Mouse (Mus musculus): ENCODE measurements around the gene Trpc3.
"Not testable (repeated sequence)": the region's sequence is repeated elsewhere in the genome, so short reads cannot be mapped to it uniquely, and the experiment has no call there.

Trpc3 gene

GRCm38 (mm10) chr3:36689392-36690291 is at the start of gene Trpc3:
Gene Trpc3 (minus strand): TSS chr3:36690167.
- CTCF ChIA-PET, result interaction anchor here in 2 of 4 experiments (1.1 to 2.8 kb wide), 2 partner anchors 514 to 515 kb away, joined by 8 to 10 read pairs; no protein-coding TSS in a partner anchor

GRCm38 (mm10) chr3:36738071-36738470 is 48.1 kb upstream of the Trpc3 start:
- ChIA-PET POLR2A (no interaction called here), CTCF (no interaction called here)

More at GRCm38 (mm10) chr3:36689392-36690291, at the start of gene Trpc3:
- POLR2A ChIA-PET, result interaction anchor here in 3 of 4 experiments (0.6 to 1.2 kb wide), 5 partner anchors 107 to 730 kb away, joined by 3 to 5 read pairs (median 3); partner anchors contain the start of genes 4932438A13Rik (in 1 of the 3), Ccna2 (in 1 of the 3), Nudt6 (in 1 of the 3) and Spata5 (in 1 of the 3)

DNA sequence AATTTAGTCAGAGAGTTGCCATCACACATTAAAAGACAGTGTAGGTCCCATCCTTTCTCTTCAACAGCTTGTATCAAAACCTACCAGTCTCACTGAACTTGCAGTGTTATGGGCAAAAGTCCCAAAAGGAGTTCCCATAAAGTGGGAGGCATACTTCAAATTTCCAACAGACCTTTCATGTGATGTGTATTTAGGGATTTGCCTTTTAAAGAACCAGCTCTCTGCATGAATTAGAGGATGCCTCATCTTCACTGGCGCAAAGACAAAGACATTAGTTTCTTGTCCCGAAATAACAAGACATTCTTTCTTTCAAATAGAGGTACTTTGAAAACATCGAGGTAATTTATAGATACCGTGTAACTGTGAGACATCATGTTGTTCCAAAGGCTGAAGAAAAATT is 43.1 kb upstream of the Trpc3 start:
- ChIA-PET POLR2A (interaction anchor here in 1 of 4 experiments (0.5 to 0.7 kb wide), 2 partner anchors 58 to 1530 kb away, joined by 3 read pairs; no protein-coding TSS in a partner anchor), CTCF (no interaction called here)

DNA sequence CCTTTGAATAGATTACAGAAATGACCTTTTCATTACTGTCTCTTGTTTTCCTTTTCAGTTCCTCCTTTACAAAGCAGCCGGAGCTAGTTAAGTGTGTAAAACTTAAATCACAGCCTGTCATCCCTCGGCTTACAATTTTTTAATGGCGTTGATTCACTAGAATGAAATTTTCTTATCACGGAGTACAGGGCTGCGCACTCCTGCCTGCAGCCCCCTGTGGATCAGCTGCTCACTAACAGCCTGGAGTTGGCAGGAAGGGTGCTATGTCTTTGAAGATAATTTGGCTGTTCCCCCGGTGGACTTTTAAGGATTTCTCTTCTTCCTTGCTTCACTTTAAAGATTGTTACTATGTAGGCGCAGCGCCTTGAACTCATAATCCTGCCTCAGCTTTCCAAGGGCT is 36.6 kb upstream of the Trpc3 start:
- ChIA-PET CTCF (interaction anchor here in 3 of 4 experiments (0.6 kb wide), 3 partner anchors 46 to 91 kb away, joined by 3 to 4 read pairs (median 3); no protein-coding TSS in a partner anchor), POLR2A (interaction anchor here in 1 of 4 experiments (0.8 kb wide), 1 partner anchor 9 kb away, joined by 3 read pairs; no protein-coding TSS in a partner anchor)

DNA sequence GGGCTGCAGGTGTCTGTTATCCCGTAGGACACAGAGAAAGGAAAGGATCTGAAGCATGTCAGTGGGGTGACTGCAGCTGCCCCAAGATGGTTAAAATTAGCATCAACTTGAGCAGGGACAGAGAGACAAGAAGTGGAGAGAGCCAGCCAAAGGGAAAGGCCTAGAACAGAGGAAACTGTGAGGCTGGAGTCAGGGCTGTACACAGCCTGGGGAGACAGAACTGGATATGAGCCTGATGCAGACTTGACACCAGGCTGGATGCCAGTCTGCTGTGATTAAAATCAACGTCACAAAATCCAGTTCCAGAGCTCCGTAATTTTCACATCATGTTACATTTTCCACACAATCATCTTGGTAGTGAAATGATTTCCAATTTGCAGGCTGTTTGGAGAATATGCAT is 31.9 kb upstream of the Trpc3 start:
- CTCF ChIA-PET, result no interaction called here
- POLR2A ChIA-PET, result no interaction called here

DNA sequence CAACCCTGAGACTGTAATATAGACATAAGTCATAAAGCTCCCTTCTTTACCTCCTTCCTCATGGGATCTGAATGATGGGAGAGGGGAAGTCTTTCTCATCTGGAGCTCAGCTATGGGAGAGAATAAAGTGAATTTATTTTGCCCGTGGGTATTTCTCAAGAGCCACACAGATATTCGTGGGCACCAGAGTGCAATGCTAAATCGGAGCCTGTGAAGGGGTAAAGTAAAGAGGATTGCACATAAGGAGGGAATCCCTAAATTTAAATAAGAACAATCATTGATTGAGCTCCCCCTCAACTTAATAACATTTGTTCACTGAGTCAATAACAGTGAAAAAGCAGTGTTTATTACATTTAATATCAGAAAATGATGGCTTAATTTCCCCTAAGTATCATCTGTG is 19.6 kb upstream of the Trpc3 start:
- ChIA-PET CTCF (no interaction called here), POLR2A (no interaction called here)

- POLR2A ChIA-PET, result interaction anchor here in 2 of 4 experiments (0.6 to 1.1 kb wide), 4 partner anchors 118 to 729 kb away, joined by 3 to 5 read pairs (median 3); partner anchors contain the start of genes 4932438A13Rik (in 1 of the 2), Ccna2 (in 1 of the 2), Nudt6 (in 1 of the 2) and Spata5 (in 1 of the 2)
- CTCF ChIA-PET, result interaction anchor here in 2 of 4 experiments (1.1 to 2.8 kb wide), 2 partner anchors 514 kb away, joined by 8 to 10 read pairs; no protein-coding TSS in a partner anchor
Observed at GRCm38 (mm10) chr3:36690292-36690650, 304 bp upstream of the Trpc3 start.

GRCm38 (mm10) chr3:36688874-36689273 is 1.1 kb downstream of the Trpc3 start:
- ChIA-PET POLR2A (interaction anchor here in 2 of 4 experiments (0.7 to 1.2 kb wide), 2 partner anchors 118 to 329 kb away, joined by 3 to 5 read pairs; no protein-coding TSS in a partner anchor), CTCF (interaction anchor here in 3 of 4 experiments (0.6 to 2.8 kb wide), 3 partner anchors 138 to 614 kb away, joined by 3 to 8 read pairs (median 7); no protein-coding TSS in a partner anchor)

- ChIA-PET POLR2A (no interaction called here), CTCF (no interaction called here)
Observed at GRCm38 (mm10) chr3:36675822-36676221, 14.1 kb downstream of the Trpc3 start.

DNA sequence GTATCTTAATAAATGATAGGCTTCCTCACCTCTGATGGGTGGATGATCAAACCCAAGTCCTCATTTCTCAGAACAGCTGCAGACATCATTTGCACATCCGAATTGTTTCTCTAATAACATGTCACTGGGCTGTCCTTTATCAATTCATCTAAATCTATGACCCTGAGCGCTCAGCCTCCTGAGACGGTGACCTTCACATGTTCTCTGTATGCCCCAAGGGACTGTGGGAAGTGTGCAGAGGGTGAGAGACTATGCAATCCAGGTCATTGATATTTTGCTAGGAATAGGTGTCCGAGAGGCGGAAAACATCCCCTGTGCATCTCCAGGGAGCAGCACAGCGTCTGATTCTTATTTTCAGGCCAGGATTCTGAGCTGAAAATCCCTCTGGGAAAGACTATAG is 22.2 kb downstream of the Trpc3 start:
- CTCF ChIA-PET, result no interaction called here
- POLR2A ChIA-PET, result no interaction called here

GRCm38 (mm10) chr3:36645245-36645559 is 44.8 kb downstream of the Trpc3 start:
- POLR2A ChIA-PET, CTCF ChIA-PET: not testable (repeated sequence)

GRCm38 (mm10) chr3:36644554-36645244 is 45.3 kb downstream of the Trpc3 start:
- ChIA-PET POLR2A (no interaction called here), CTCF (no interaction called here)

DNA sequence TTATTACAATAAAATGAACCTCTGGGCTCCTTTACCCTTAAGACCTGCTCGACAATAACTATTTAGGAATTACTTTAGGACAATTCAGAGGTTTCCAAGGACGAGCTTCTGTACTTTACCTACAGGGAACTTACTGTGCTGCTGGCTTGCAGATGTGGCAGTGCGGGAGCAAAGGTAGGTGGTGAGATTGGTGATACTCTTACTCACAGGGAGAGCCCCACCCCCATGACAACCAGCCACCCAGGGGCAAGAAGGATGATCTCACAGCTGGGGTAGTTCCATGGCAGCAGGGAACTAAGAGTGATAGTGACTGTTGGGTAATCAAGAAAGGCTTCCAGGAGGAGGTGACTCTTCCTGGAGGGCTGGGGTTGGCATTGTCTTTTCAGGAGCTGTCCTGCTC is 46.6 kb downstream of the Trpc3 start:
- POLR2A ChIA-PET, result no interaction called here
- CTCF ChIA-PET, result interaction anchor here in 1 of 4 experiments (0.6 kb wide), 1 partner anchor 228 kb away, joined by 3 read pairs; no protein-coding TSS in a partner anchor

GRCm38 (mm10) chr3:36642736-36643135 is 47.2 kb downstream of the Trpc3 start:
- ChIA-PET POLR2A (interaction anchor here in 1 of 4 experiments (0.9 kb wide), 1 partner anchor 147 kb away, joined by 3 read pairs; no protein-coding TSS in a partner anchor), CTCF (interaction anchor here in 2 of 4 experiments (0.6 to 0.7 kb wide), 3 partner anchors 71 to 1607 kb away, joined by 3 read pairs; partner anchors contain the start of gene Ccna2 (in 1 of the 2))

DNA sequence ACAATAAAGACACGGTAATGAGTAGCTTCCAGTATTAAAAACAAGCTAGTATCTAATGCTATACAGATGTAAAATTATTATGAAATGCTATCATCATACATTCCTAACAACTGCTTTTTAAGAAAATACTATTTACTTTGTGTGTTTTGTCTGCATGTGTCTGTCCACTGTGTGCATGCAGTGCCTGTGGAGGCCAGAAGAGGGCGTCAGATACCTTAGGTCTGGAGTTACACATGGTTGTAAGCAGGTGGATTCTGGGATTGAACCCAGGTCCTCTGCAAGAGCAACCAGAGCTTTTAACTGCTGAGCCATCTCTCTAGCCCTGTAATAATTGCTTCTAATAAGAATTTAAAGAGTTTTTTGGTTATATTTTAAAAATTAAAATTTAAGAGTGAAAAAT is 49.2 kb downstream of the Trpc3 start:
- ChIA-PET CTCF (interaction anchor here in 2 of 4 experiments (0.6 to 1.5 kb wide), 2 partner anchors 411 to 563 kb away, joined by 4 to 5 read pairs; no protein-coding TSS in a partner anchor), POLR2A (interaction anchor here in 1 of 4 experiments (1.7 kb wide), 1 partner anchor 9 kb away, joined by 4 read pairs; no protein-coding TSS in a partner anchor)

- CTCF ChIA-PET, result interaction anchor here in 3 of 4 experiments (0.6 to 2.2 kb wide), 4 partner anchors 82 to 569 kb away, joined by 3 to 7 read pairs (median 4); no protein-coding TSS in a partner anchor
- POLR2A ChIA-PET, result no interaction called here
Observed at GRCm38 (mm10) chr3:36635449-36635848, 54.5 kb downstream of the Trpc3 start.

DNA sequence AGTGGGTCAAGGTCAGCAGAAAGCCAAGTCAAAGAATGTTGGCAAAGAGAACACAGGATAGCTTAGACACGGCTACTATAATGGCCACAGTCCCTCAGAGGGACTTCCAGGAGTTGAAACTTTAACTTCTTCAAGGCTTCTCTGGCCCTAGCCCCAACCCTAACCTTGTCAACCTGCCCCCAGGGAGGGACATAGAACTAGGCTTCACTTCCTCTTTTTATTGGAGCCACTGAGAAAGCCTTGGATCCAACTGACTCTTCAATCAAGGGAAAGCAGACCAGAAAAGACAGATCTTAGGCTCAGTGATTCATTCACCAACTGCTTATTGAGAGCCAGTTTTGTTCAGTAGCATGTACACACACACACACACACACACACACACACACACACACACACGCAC is 63.2 kb downstream of the Trpc3 start:
- CTCF ChIA-PET, result interaction anchor here in 1 of 4 experiments (0.6 kb wide), 1 partner anchor 35 kb away, joined by 3 read pairs; no protein-coding TSS in a partner anchor
- POLR2A ChIA-PET, result interaction anchor here in 2 of 4 experiments (0.8 to 0.9 kb wide), 2 partner anchors 31 to 55 kb away, joined by 3 read pairs; no protein-coding TSS in a partner anchor

- ChIA-PET CTCF (no interaction called here), POLR2A (no interaction called here)
Observed at GRCm38 (mm10) chr3:36618181-36618580, 71.8 kb downstream of the Trpc3 start.

DNA sequence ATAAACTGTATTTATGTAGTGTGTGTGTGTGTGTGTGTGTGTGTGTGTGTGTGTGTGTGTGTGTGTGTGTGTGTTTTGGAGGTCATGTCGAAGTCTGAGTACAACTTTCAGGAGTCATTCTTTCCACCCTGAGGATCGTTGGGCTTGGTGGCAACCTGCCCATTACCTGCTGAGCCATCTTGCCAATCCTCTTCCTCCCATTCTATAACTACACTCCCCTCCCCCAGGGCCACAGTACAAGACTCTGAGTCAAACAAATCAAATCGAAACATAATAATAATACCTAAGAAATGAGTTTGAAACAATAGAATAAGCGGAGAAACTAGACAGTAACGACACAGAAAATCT is 76.1 kb downstream of the Trpc3 start:
- POLR2A ChIA-PET, result interaction anchor here (0.6 to 1.6 kb wide), 6 partner anchors 8 to 721 kb away, joined by 3 to 10 read pairs (median 4); partner anchors contain the start of gene Ccna2 (in 3 of the 4)
- CTCF ChIA-PET, result interaction anchor here in 1 of 4 experiments (1.0 kb wide), 1 partner anchor 119 kb away, joined by 3 read pairs; no protein-coding TSS in a partner anchor
